ENCODE assay signal across 31 mouse cellular contexts in genomic region chr6:103615924-103616602, GRCm38 (mm10).
DNase-seq lines count a peak whose midpoint lies in the region; ATAC-seq and TF ChIP-seq lines count a peak whose summit lies in the region.
"Had no signal": no experiment of that assay in that cellular context is flagged by ENCODE, and none has a peak within 500 bp of the region (broad histone marks: within the 10 kb centered on the region; RNA-seq: fewer than 3 reads in every experiment).

No protein-coding gene starts in this region.

- DNase-seq in lung, embryonic 14.5 days, result peak; percentile 87
- no peak for DNase-seq in lung, adult 2 months
- DNase-seq in neural tube, embryonic 10.5 days (ENCODE audit: extremely low spot score, low spot score), result no peak
- DNase-seq in lung, postnatal 10 days, result peak; percentile 3
- DNase-seq in thymus, postnatal 14 days, result no peak
- DNase-seq: adrenal gland, postnatal 25 days; B cell, adult 2 months; cerebellum, adult 18-20 months; cerebellum, postnatal 25 days; gastrocnemius, postnatal 25 days; heart, adult 11 months; heart, postnatal 36 days; kidney, adult 8-10 months; kidney, postnatal 25 days; liver, embryonic 13.5 days; retina, postnatal 1 day; right cerebral cortex, postnatal 14 days; thymus, postnatal 4 days had no signal

- H3K27ac ChIP-seq in lung, embryonic 14.5 days (ENCODE audit: low read depth), result 0 out of 2 replicates have a peak overlapping the region, but pooled peaks have one; percentile 50
- peak overlapping the region; percentile 29; the same call in 1 of the 2 replicates for H3K27ac ChIP-seq in neural tube, embryonic 13.5 days (replicated peaks)
- no peak overlapping the region; the same call in 1 of the 2 replicates for H3K27ac ChIP-seq in neural tube, embryonic 14.5 days (ENCODE audit: low read depth, low read length)
- H3K27ac ChIP-seq: embryonic facial prominence, embryonic 12.5 days; hindbrain, embryonic 12.5 days; hindbrain, postnatal 0 days; intestine, embryonic 15.5 days; limb, embryonic 15.5 days; liver, embryonic 13.5 days; macrophage; neural tube, embryonic 12.5 days had no signal

- 29% methylated on average over 3 of the region's 3 CpGs for WGBS in lung, embryonic 14.5 days
- 43% methylated on average over 3 of the region's 3 CpGs for WGBS in lung, adult 2 months
- WGBS in neural tube, embryonic 13.5 days, result 24% methylated on average over 3 of the region's 3 CpGs
- WGBS in neural tube, embryonic 14.5 days, result 21% methylated on average over 3 of the region's 3 CpGs

- 0 out of 2 replicates have a peak, but pooled peaks cover 2% of the 10 kb centered on the region for H3K4me1 ChIP-seq in lung, embryonic 14.5 days (ENCODE audit: insufficient read depth)
- no peaks in the 10 kb centered on the region for H3K4me1 ChIP-seq in lung, adult 2 months (ENCODE audit: control insufficient read depth, insufficient read depth, low read length)
- peaks cover 31% of the 10 kb centered on the region for H3K4me1 ChIP-seq in neural tube, embryonic 13.5 days (replicated peaks)
- no peaks in the 10 kb centered on the region for H3K4me1 ChIP-seq in neural tube, embryonic 14.5 days (ENCODE audit: control insufficient read depth, insufficient read depth, low read length)
- H3K4me1 ChIP-seq: embryonic facial prominence, embryonic 12.5 days; intestine, embryonic 15.5 days; limb, embryonic 15.5 days; liver, embryonic 13.5 days had no signal

- ATAC-seq in lung, embryonic 14.5 days (ENCODE audit: insufficient read depth), result peak; percentile 86
- ATAC-seq in neural tube, embryonic 13.5 days (ENCODE audit: low read depth), result peak; percentile 48; the same call in 1 of the 2 replicates
- peak; percentile 36; the same call in 1 of the 2 replicates for ATAC-seq in neural tube, embryonic 14.5 days (ENCODE audit: low read depth)
- ATAC-seq in cerebellum, adult (ENCODE audit: insufficient number of reproducible peaks, low FRiP score, low TSS enrichment), result no peak
- ATAC-seq: forebrain, embryonic 14.5 days; hindbrain, postnatal 0 days; intestine, embryonic 15.5 days; midbrain, embryonic 16.5 days had no signal

- no peak overlapping the region for H3K4me2 ChIP-seq in lung, embryonic 14.5 days
- no peak overlapping the region for H3K4me2 ChIP-seq in neural tube, embryonic 13.5 days
- no peak overlapping the region for H3K4me2 ChIP-seq in neural tube, embryonic 14.5 days (ENCODE audit: low read depth, low read length)
- H3K4me2 ChIP-seq: embryonic facial prominence, embryonic 12.5 days; heart, embryonic 11.5 days; hindbrain, embryonic 12.5 days; intestine, embryonic 15.5 days; limb, embryonic 15.5 days; liver, embryonic 13.5 days; neural tube, embryonic 12.5 days had no signal

- H3K36me3 ChIP-seq in lung, embryonic 14.5 days (ENCODE audit: insufficient read depth), result no peaks in the 10 kb centered on the region
- no peaks in the 10 kb centered on the region for H3K36me3 ChIP-seq in neural tube, embryonic 13.5 days
- H3K36me3 ChIP-seq in neural tube, embryonic 14.5 days (ENCODE audit: control insufficient read depth, insufficient read depth, low read length), result no peaks in the 10 kb centered on the region
- H3K36me3 ChIP-seq: embryonic facial prominence, embryonic 12.5 days; hindbrain, embryonic 12.5 days; intestine, embryonic 15.5 days; limb, embryonic 15.5 days; liver, embryonic 13.5 days; neural tube, embryonic 12.5 days had no signal

- TF ChIP-seq POLR2A in lung, adult 2 months (IDR thresholded peaks at IDR 0.05; ENCODE audit: borderline replicate concordance, extremely low read depth, low read depth, low read length), result no peak

- H3K27me3 ChIP-seq in lung, embryonic 14.5 days (ENCODE audit: insufficient read depth, low read length), result no peaks in the 10 kb centered on the region
- no peaks in the 10 kb centered on the region for H3K27me3 ChIP-seq in neural tube, embryonic 13.5 days
- H3K27me3 ChIP-seq in neural tube, embryonic 14.5 days (ENCODE audit: control insufficient read depth, insufficient read depth, low read length), result no peaks in the 10 kb centered on the region
- H3K27me3 ChIP-seq: embryonic facial prominence, embryonic 12.5 days; hindbrain, embryonic 12.5 days; intestine, embryonic 15.5 days; limb, embryonic 15.5 days; liver, embryonic 13.5 days; neural tube, embryonic 12.5 days had no signal

- TF ChIP-seq CTCF in lung, embryonic 14.5 days (IDR thresholded peaks at IDR 0.05; ENCODE audit: low read depth), result no peak
- TF ChIP-seq CTCF in lung, adult 2 months (IDR thresholded peaks at IDR 0.05; ENCODE audit: insufficient read depth, low read length), result no peak

- H3K9me3 ChIP-seq in lung, embryonic 14.5 days (ENCODE audit: low read depth, low read length), result no peaks in the 10 kb centered on the region
- H3K9me3 ChIP-seq in neural tube, embryonic 13.5 days, result no peaks in the 10 kb centered on the region
- no peaks in the 10 kb centered on the region for H3K9me3 ChIP-seq in neural tube, embryonic 14.5 days (ENCODE audit: control insufficient read depth, low read length)
- H3K9me3 ChIP-seq: embryonic facial prominence, embryonic 12.5 days; hindbrain, embryonic 12.5 days; intestine, embryonic 15.5 days; limb, embryonic 15.5 days; liver, embryonic 13.5 days; neural tube, embryonic 12.5 days had no signal

- no peak overlapping the region for H3K9ac ChIP-seq in lung, embryonic 14.5 days
- H3K9ac ChIP-seq in neural tube, embryonic 13.5 days, result no peak overlapping the region
- no peak overlapping the region for H3K9ac ChIP-seq in neural tube, embryonic 14.5 days (replicated peaks; ENCODE audit: low read depth, low read length)
- H3K9ac ChIP-seq: embryonic facial prominence, embryonic 12.5 days; hindbrain, embryonic 12.5 days; intestine, embryonic 15.5 days; limb, embryonic 15.5 days; liver, embryonic 13.5 days; neural tube, embryonic 12.5 days had no signal

- H3K4me3 ChIP-seq in lung, embryonic 14.5 days (ENCODE audit: low read depth, low read length), result no peak overlapping the region
- no peak overlapping the region for H3K4me3 ChIP-seq in lung, adult 2 months (replicated peaks; ENCODE audit: extremely low read depth, low read depth, low read length)
- H3K4me3 ChIP-seq in neural tube, embryonic 13.5 days, result no peak overlapping the region
- H3K4me3 ChIP-seq in neural tube, embryonic 14.5 days (ENCODE audit: low read depth, low read length), result no peak overlapping the region
- H3K4me3 ChIP-seq: embryonic facial prominence, embryonic 12.5 days; hindbrain, embryonic 12.5 days; intestine, embryonic 15.5 days; limb, embryonic 15.5 days; liver, embryonic 13.5 days; neural tube, embryonic 12.5 days had no signal

Comparison
In these comparisons a context has a peak if more than half of its experiments do, and no peak if none do; other contexts are left out.
1. DNase-seq: peak in lung, embryonic 14.5 days (single experiment) and lung, postnatal 10 days (single experiment); none in lung, adult 2 months (single experiment), neural tube, embryonic 10.5 days (single experiment) and thymus, postnatal 14 days (single experiment).